Mouse (Mus musculus) intestine, embryonic 15.5 days (tissue): ENCODE measurements around the gene Kdelr1. TPM values are rescaled to one million over a fixed set of nuclear protein-coding genes. Genes with fewer than 3 reads are reported as not detected.
A peak's percentile ranks its signal among the peaks of the same experiment; 100 is the strongest.

Experiments used
- ATAC-seq: fragments of 200-750 bp; cut with Nextera tagmentation; 2 replicates; pipeline ENCODE4 v1.8.0; 2017; ENCODE audit warnings: moderate TSS enrichment, moderate library complexity
- H3K27ac ChIP-seq: fragments of 300-500 bp; sonication (generic); 2 replicates; pipeline ENCODE4 v1.5.1; 2015; ENCODE audit warnings: mild to moderate bottlenecking, inconsistent platforms
- H3K27me3 ChIP-seq: fragments of 300-500 bp; sonication (generic); replicated peaks from 2 replicates; pipeline ENCODE4 v1.6.1; 2015; ENCODE audit warnings: inconsistent platforms
- H3K36me3 ChIP-seq: fragments of 300-500 bp; sonication (generic); 2 replicates; pipeline ENCODE4 v1.6.1; 2015; ENCODE audit warnings: inconsistent platforms
- H3K4me1 ChIP-seq: fragments of 300-500 bp; sonication (generic); replicated peaks from 2 replicates; pipeline ENCODE4 v1.6.1; 2015; ENCODE audit warnings: inconsistent platforms
- H3K4me2 ChIP-seq: fragments of 300-500 bp; sonication (generic); replicated peaks from 2 replicates; pipeline ENCODE4 v1.6.1; 2015; ENCODE audit warnings: mild to moderate bottlenecking, inconsistent platforms
- H3K4me3 ChIP-seq: fragments of 300-500 bp; sonication (generic); replicated peaks from 2 replicates; pipeline ENCODE4 v1.5.1; 2015; ENCODE audit warnings: inconsistent platforms
- H3K9ac ChIP-seq: fragments of 300-500 bp; sonication (generic); 2 replicates; pipeline ENCODE4 v1.6.1; 2015; ENCODE audit warnings: inconsistent platforms
- H3K9me3 ChIP-seq: fragments of 300-500 bp; sonication (generic); 2 replicates; pipeline ENCODE4 v1.6.1; 2016; ENCODE audit warnings: inconsistent platforms
- WGBS: fragments of 180-500 bp; shearing (Covaris S2); methylation state at CpG from one replicate; pipeline ENCODE4 v1.1.7; 2015; 5-methylcytosine and 5-hydroxymethylcytosine counted together
- polyA plus RNA-seq: library from polyadenylated mRNA; unstranded; fragments of >200 nt; fragmentation: Nextera tagmentation; extraction: Ambion mirVana; gene quantifications from 2 replicates; pipeline ENCODE4 v1.2.1, GENCODE M21; 2015

Gene Kdelr1
- polyA plus RNA-seq, 1 experiment from 2014 or later, result 70.8 TPM

GRCm38 (mm10) chr7:45901562-45901961 is 29.0 kb downstream of the Kdelr1 start:
- Histone ChIP-seq H3K4me3 (no peak overlapping the region), H3K9ac (no peak overlapping the region), H3K9me3 (no peaks in the 10 kb centered on the region), H3K27ac (no peak overlapping the region), H3K4me1 (no peaks in the 10 kb centered on the region), H3K27me3 (no peaks in the 10 kb centered on the region), H3K4me2 (no peak overlapping the region), H3K36me3 (no peaks in the 10 kb centered on the region)
- peak; percentile 8; the same call in 1 of the 2 replicates for ATAC-seq
- 47% methylated on average over 5 of the region's 5 CpGs for WGBS

DNA sequence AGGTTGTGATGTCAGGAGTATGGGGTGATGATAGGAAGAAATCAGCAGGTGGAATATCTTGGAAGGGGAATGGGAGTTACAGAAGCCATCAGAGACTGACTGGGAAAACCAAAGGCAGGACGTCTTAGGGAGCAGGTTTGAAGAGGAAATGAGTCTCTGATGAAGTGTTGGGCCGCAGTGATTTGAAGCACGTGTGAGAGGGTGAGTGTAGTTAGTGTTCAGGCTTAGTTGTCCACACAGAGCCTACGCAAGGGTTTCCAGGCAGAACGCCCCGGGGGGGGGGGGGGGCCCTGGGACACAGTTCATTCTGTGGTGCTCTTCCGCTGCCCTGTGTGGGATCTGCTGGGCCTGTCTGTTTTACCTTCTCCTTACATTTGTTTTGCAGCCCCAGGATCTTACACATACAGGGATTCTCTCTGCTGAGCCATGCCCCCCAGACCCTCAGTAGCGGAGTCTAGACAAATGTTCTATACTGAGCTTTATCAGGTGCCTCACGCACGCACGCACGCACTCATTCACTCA is 30.0 kb downstream of the Kdelr1 start:
- H3K9ac ChIP-seq, result no peak overlapping the region
- no peaks in the 10 kb centered on the region; the same call in 1 of the 2 replicates for H3K36me3 ChIP-seq
- no peaks in the 10 kb centered on the region for H3K9me3 ChIP-seq
- no peak overlapping the region for H3K27ac ChIP-seq
- no peak for ATAC-seq
- no peaks in the 10 kb centered on the region for H3K27me3 ChIP-seq
- 70% methylated on average over 12 of the region's 12 CpGs for WGBS
- no peaks in the 10 kb centered on the region for H3K4me1 ChIP-seq
- H3K4me3 ChIP-seq, result no peak overlapping the region
- H3K4me2 ChIP-seq, result no peak overlapping the region

- H3K4me1 ChIP-seq, result no peaks in the 10 kb centered on the region
- H3K36me3 ChIP-seq, result peaks cover 13% of the 10 kb centered on the region
- H3K27ac ChIP-seq, result no peak overlapping the region
- H3K4me3 ChIP-seq, result no peak overlapping the region
- H3K4me2 ChIP-seq, result no peak overlapping the region
- 82% methylated on average over 9 of the region's 9 CpGs for WGBS
- H3K9me3 ChIP-seq, result no peaks in the 10 kb centered on the region
- H3K27me3 ChIP-seq, result no peaks in the 10 kb centered on the region
- ATAC-seq, result no peak
- no peak overlapping the region for H3K9ac ChIP-seq
These were observed 34.0 kb downstream of the Kdelr1 start for GRCm38 (mm10) chr7:45906622-45907021.

DNA sequence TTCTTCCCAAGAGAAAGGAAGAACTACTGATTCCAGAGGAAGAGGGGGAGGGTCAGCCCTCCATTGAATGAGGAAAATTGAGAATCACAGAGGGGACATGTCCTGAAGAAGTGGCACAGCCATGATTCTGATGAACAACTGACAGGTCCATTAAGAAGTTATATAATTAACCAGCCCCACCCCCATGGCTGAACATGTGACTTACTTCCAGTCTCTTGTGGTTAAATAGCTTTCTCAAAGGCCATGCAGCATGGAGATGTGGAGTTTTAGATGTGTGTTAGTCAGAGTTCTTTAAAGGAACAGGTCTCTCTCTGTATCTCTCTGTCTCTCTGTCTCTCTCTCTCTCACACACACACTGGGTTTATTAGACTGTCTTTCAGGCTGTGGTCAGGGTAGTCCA is 35.8 kb downstream of the Kdelr1 start:
- H3K36me3 ChIP-seq, result peaks cover 13% of the 10 kb centered on the region
- no peak for ATAC-seq
- no peak overlapping the region for H3K9ac ChIP-seq
- H3K4me1 ChIP-seq, result no peaks in the 10 kb centered on the region
- H3K27me3 ChIP-seq, result no peaks in the 10 kb centered on the region
- H3K27ac ChIP-seq, result no peak overlapping the region
- no peak overlapping the region for H3K4me3 ChIP-seq
- H3K9me3 ChIP-seq, result no peaks in the 10 kb centered on the region
- H3K4me2 ChIP-seq, result no peak overlapping the region

DNA sequence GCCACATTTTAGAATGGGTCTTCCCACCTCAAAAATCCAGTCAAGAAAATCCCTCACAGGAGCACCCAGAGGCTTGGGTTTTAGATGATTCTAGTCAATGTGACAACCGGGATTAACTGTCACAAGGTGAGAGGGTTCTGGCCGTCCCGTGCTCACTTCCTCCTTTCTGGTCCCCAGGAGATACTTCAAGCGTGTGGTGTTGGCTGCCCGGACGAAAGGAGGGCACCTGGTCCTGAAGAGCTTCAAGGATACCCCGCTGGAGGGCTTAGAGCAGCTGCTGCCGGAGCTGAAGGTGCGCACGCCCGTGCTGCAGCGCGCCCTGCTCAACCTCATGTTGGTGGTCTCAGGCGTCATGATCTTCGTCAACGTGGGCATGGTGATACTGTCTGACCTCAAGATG is 36.6 kb downstream of the Kdelr1 start:
- peaks cover 13% of the 10 kb centered on the region for H3K36me3 ChIP-seq
- no peak overlapping the region for H3K27ac ChIP-seq
- ATAC-seq, result no peak
- no peak overlapping the region for H3K9ac ChIP-seq
- H3K4me2 ChIP-seq, result no peak overlapping the region
- WGBS, result 93% methylated on average over 16 of the region's 16 CpGs
- H3K4me3 ChIP-seq, result no peak overlapping the region
- H3K9me3 ChIP-seq, result no peaks in the 10 kb centered on the region
- no peaks in the 10 kb centered on the region for H3K27me3 ChIP-seq
- no peaks in the 10 kb centered on the region for H3K4me1 ChIP-seq

- WGBS, result 86% methylated on average over 6 of the region's 6 CpGs
- ATAC-seq, result no peak
- H3K27ac ChIP-seq, result no peak overlapping the region
These were observed 41.5 kb downstream of the Kdelr1 start for GRCm38 (mm10) chr7:45914067-45914466.

DNA sequence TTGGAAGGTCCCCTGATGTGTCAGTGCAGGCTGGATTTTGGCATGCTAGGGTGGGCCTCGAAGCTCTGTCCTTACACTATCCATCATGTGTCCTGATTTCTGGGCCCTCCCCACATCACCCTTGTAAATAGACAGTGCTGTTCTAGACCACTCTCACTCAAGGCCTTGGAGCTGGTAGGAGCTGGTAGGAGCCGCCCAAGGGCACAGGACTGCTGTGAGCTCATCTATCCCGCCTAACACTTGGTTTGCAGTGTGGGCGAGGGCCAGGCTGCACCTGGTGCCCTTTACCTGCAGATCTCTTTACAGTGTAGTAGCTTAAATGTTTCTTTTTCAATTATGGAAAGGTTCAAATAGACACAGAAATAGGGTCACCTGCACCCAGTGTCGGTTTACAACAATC is 42.4 kb downstream of the Kdelr1 start:
- Histone ChIP-seq H3K27ac (no peak overlapping the region), H3K27me3 (no peaks in the 10 kb centered on the region), H3K4me3 (no peak overlapping the region), H3K9ac (no peak overlapping the region), H3K4me2 (no peak overlapping the region), H3K36me3 (peaks cover 3% of the 10 kb centered on the region; the same call in 1 of the 2 replicates), H3K4me1 (peaks cover 34% of the 10 kb centered on the region), H3K9me3 (no peaks in the 10 kb centered on the region)
- WGBS, result 83% methylated on average over 5 of the region's 5 CpGs
- no peak for ATAC-seq

More at GRCm38 (mm10) chr7:45914067-45914466, 41.5 kb downstream of the Kdelr1 start:
- Histone ChIP-seq H3K36me3 (peaks cover 13% of the 10 kb centered on the region), H3K4me1 (peaks cover 25% of the 10 kb centered on the region), H3K4me3 (no peak overlapping the region), H3K9me3 (no peaks in the 10 kb centered on the region), H3K27me3 (no peaks in the 10 kb centered on the region), H3K4me2 (no peak overlapping the region), H3K9ac (no peak overlapping the region)

DNA sequence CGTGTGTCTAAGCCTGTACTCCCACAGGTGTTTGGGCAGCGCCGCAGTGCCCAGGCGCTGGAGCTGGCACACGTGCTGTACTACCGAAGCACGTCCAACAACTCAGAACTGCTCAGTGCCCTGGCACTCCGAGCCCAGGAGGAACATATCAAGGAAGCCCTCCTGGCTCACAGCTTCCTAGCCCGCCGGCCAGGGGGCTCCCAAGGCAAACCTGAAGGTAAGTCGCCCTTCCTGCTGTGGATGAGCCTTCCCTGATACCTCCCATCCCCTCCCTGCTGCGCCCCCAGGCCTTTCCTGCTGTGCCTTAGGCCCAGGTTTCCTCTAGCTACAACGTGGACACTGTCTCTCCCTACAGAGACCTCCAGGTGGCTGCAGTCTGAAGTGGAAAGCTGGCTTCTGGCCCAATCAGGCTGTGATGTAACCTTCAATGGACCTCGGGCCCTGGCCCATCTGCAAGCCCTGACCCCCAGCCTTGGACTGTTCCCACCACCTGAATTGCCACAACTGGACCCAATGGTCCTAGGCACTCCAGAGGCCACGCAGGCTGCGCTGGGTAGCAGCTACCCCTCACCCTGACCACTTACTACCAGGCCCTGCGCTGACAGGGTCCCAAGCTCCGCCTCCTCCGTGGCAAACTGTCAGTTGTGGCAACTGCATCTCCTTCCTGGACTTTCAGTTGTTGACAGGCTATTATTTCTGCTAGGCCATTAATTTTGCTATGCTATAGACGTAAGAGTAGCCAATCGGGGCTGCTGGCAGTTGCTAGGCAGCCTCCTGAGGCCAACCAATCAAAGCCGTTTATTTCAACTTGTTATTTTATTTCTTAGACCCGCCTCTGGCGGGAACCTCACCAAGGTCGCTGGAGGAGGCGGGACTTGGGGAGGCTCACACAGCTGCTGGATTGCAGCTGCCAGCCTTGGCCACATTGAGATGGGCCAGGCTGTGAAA is 43.8 kb downstream of the Kdelr1 start:
- H3K27me3 ChIP-seq, result no peaks in the 10 kb centered on the region
- no peaks in the 10 kb centered on the region for H3K9me3 ChIP-seq
- H3K4me3 ChIP-seq, result peak overlapping the region; percentile 20
- WGBS, result 36% methylated on average over 26 of the region's 26 CpGs
- ATAC-seq, result peak; percentile 83
- no peaks in the 10 kb centered on the region; the same call in 1 of the 2 replicates for H3K36me3 ChIP-seq
- peak overlapping the region; percentile 91 for H3K27ac ChIP-seq
- peaks cover 45% of the 10 kb centered on the region for H3K4me1 ChIP-seq
- H3K9ac ChIP-seq, result peak overlapping the region; percentile 9
- H3K4me2 ChIP-seq, result peak overlapping the region; percentile 57

- peaks cover 53% of the 10 kb centered on the region for H3K4me1 ChIP-seq
- peak overlapping the region; percentile 37 for H3K9ac ChIP-seq
These were observed 44.6 kb downstream of the Kdelr1 start for GRCm38 (mm10) chr7:45917004-45917704.

DNA sequence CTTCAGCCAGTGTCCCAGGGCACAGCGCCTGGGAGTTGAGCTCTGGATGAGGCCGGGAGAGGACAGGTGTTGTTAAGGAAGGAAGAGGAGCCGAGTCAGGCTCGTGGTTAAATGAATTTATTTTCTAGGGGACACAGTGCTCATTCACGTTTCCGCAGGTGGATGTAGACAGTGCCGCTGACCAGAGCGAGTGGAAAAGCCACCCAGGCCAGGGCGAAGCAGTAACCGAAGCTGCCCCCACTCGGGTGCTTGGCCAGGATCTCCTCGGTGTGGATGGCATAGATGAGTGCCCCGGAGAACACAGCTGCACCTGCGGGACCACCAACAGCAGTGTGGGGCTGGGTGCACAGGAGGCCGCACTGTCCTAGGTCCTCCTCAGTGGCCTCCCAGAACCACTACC is 45.4 kb downstream of the Kdelr1 start:
- Histone ChIP-seq H3K27me3 (no peaks in the 10 kb centered on the region), H3K9me3 (no peaks in the 10 kb centered on the region), H3K4me3 (no peak overlapping the region), H3K36me3 (no peaks in the 10 kb centered on the region; the same call in 1 of the 2 replicates), H3K9ac (0 out of 2 replicates have a peak overlapping the region, but pooled peaks have one; percentile 37), H3K27ac (peak overlapping the region; percentile 91), H3K4me2 (peak overlapping the region; percentile 57; the same call in 1 of the 2 replicates), H3K4me1 (peaks cover 61% of the 10 kb centered on the region)
- ATAC-seq, result no peak
- 81% methylated on average over 15 of the region's 15 CpGs for WGBS

More at GRCm38 (mm10) chr7:45917004-45917704, 44.6 kb downstream of the Kdelr1 start:
- H3K4me3 ChIP-seq, result peak overlapping the region; percentile 20
- H3K27me3 ChIP-seq, result no peaks in the 10 kb centered on the region
- no peaks in the 10 kb centered on the region for H3K9me3 ChIP-seq
- H3K4me2 ChIP-seq, result peak overlapping the region; percentile 57
- 17% methylated on average over 13 of the region's 13 CpGs for WGBS
- peak overlapping the region; percentile 91 for H3K27ac ChIP-seq
- ATAC-seq, result peak; percentile 27
- H3K36me3 ChIP-seq, result no peaks in the 10 kb centered on the region; the same call in 1 of the 2 replicates

GRCm38 (mm10) chr7:45919083-45919671 is 46.6 kb downstream of the Kdelr1 start:
- H3K27ac ChIP-seq, result no peak overlapping the region
- H3K4me1 ChIP-seq, result peaks cover 66% of the 10 kb centered on the region
- no peak for ATAC-seq
- no peak overlapping the region for H3K9ac ChIP-seq
- 69% methylated on average over 14 of the region's 14 CpGs for WGBS
- peak overlapping the region; percentile 77 for H3K4me2 ChIP-seq
- H3K27me3 ChIP-seq, result no peaks in the 10 kb centered on the region
- peak overlapping the region; percentile 40 for H3K4me3 ChIP-seq
- H3K36me3 ChIP-seq, result no peaks in the 10 kb centered on the region; the same call in 1 of the 2 replicates
- H3K9me3 ChIP-seq, result no peaks in the 10 kb centered on the region

- Histone ChIP-seq H3K9ac (peak overlapping the region; percentile 59; the same call in 1 of the 2 replicates), H3K27ac (peak overlapping the region; percentile 70; the same call in 1 of the 2 replicates), H3K4me3 (peak overlapping the region; percentile 40), H3K4me2 (peak overlapping the region; percentile 77), H3K9me3 (no peaks in the 10 kb centered on the region), H3K4me1 (peaks cover 66% of the 10 kb centered on the region), H3K36me3 (no peaks in the 10 kb centered on the region; the same call in 1 of the 2 replicates), H3K27me3 (no peaks in the 10 kb centered on the region)
- ATAC-seq, result no peak
- 77% methylated on average over 4 of the region's 4 CpGs for WGBS
These were observed 47.2 kb downstream of the Kdelr1 start for GRCm38 (mm10) chr7:45919761-45920160.
